Mouse (Mus musculus) cerebellum, postnatal 25 days (tissue): ENCODE measurements at regions not wholly inside any gene's neighbourhood (a gene's known extent, or its start where the extent isn't known, plus 50 kb on each side); places are given as distances from the start of the nearest gene placed in this dataset.
A peak's percentile ranks its signal among the peaks of the same experiment; 100 is the strongest.

Source experiments
- DNase-seq, 2 experiments: peaks; one replicate each; pipeline ENCODE4 v3.0.0; 2021; ENCODE audit warnings: mixed read lengths in 2 of 2

DNA sequence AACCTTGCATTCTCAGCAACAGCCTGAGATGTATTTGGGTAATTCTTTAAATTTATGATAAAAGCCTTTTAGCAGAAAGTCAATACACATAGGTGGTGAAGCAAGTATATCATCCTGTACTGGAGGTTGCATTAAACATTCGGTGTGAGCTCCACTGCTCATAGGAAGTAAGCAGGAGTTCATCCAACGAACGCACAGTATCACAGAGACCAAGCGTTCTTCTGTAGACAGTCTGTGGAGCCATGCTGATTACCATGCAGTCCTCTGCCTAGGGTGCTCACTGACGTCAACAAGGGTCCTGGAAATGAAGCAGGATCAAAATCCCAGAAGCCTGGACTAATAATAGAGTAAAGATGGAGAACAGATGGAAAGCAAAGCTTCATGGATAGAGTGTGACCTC lies 391.1 kb upstream of the Mef2c start:
- peak; percentile 9 to 11 for DNase-seq

DNA sequence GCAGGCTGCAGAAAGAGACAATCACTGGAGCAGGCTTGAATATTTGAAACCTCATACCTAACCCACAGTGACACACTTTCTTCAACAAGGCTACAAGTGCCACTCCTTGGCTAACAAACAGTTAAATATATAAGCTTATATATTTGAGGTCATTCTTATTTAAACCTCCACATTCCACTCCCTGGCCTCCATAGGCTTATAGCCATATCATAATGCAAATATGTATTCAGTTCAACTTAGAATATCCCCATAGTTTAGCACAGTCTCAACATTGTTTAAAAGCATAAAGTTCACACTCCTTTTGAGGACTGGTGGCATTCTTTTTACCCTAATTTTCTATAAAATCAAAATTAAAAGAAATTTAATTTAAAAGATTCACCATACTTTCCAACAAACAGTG lies 390.0 kb upstream of the Mef2c start:
- DNase-seq: no peak

- DNase-seq: no peak
These were observed 389.4 kb upstream of the Mef2c start for GRCm38 (mm10) chr13:83114401-83114800.

DNA sequence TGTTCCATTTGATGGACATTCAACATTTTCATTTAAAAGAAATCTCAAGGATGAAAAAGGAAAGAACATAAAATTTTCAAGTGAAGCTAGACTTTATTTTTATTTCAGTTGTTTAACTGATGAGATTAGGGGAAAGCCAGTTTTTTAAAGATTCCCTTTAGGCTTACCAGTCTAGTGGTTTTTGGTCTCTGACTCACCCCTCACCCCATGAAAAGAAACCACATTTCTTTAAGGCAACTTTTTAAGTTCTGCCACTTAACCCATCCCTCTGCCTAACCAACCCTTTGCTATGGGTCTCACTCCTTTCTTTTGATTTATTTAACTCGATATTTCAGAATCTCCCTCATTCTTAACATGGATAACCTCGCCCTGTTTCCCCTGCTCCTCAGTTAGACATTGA lies 388.1 kb upstream of the Mef2c start:
- DNase-seq: no peak

- no peak for DNase-seq
These were observed 383.5 kb upstream of the Mef2c start for GRCm38 (mm10) chr13:83120343-83120742.

DNA sequence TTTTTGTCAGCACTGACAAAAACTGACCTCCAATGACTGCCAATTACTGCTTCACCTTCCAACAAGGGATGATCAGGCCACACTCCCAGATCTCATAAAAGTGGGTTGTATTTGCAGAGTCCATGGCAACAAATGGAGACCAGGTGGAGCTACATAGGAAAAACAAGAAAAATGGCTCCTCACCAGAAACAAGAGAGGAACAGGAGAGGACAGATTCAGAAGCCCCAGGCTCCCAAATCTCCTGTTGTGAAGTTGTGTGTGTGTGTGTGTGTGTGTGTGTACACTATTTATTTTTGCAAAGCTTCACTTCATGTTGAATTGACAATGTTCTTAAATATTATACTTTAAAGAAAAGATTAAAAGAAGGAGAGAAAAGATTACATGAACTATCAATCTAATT lies 380.2 kb upstream of the Mef2c start:
- DNase-seq: no peak

GRCm38 (mm10) chr13:83124651-83125050 lies 379.2 kb upstream of the Mef2c start:
- no peak for DNase-seq

DNA sequence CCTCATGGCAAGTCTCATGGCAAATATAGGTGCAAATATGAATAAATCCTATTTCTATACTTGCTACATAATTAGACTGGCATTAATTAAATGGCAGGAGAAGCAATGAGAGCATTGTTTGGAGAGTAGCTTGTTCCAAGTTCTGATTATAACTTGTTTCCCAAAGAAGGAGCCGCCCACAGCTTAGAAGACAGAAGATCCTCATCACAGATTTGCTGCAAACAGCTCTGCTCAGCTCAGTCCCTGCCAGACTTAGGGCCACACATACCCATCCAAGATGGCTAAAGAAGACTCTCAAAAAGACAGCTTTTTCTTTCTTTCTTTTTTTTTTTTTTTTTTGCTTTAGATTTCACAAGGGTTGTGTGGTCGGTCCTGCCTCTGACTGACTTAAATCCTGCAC lies 377.4 kb upstream of the Mef2c start:
- DNase-seq: no peak

DNA sequence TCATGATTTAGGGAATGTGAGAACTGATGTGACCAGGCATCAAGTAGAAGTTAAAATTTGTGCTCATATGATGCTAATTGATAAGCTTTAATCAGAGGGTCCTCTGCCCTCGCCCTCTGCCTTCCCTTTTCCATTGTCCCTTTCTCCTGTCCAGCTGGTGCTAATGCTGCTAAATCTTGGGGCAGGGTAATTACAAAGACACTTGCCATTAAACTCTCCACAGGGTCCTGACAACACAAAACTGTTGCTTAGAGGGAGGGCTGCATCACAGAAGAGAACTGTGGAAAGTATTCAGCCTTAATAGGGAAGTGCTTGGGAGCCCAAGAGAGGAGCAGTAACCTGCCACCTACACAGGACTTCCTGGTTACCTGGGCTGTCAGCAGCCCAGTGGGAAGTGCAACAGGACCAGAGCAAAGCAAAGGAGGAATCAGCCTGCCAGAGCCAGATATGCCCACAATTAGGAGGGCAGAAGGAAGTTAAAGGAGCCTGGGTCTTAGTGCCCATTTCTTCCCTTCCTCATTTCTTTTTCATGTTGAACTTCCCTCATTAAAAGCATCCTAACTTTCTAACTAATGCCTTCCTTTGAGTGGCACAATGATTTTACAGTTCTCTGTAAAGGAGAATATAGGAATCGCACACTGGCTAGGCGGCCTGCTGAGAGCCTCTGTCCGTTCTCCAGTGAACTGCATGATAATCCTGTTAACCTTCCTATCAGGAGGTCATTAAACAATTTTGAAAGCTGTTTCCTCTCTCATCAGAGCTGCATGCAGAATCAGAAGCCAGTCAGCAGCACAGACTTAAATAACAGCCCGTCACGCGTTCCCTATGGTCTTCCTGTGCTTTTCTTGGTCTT lies 372.5 kb upstream of the Mef2c start:
- DNase-seq: no peak

- DNase-seq: no peak
These were observed 371.9 kb upstream of the Mef2c start for GRCm38 (mm10) chr13:83131982-83132354.

GRCm38 (mm10) chr13:83132671-83133638 lies 370.9 kb upstream of the Mef2c start:
- DNase-seq: no peak

- no peak for DNase-seq
These were observed 360.5 kb upstream of the Mef2c start for GRCm38 (mm10) chr13:83143316-83143715.

GRCm38 (mm10) chr13:83154626-83155124 lies 349.2 kb upstream of the Mef2c start:
- no peak for DNase-seq

DNA sequence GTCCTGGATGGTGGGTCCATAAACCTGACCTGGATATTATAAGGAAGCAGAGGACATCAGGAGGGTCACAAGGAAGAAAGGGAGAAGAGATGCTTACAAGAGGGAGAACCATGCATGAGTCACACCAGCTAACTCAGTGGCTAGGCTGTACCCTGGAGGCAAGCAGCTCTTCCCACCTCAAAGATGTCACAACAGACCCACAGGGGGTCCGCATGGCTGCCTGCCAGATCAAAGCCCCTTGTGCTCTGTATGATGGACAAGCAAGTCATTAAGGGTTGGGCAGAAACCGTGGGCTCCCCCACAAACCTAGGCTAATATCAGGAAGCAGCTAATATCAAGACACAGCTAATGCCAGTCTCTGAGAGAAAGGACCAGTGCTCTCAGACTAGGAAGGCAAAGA lies 343.9 kb upstream of the Mef2c start:
- peak in 1 of 2 experiments; percentile 14 for DNase-seq

GRCm38 (mm10) chr13:83162761-83163160 lies 341.1 kb upstream of the Mef2c start:
- DNase-seq: no peak

DNA sequence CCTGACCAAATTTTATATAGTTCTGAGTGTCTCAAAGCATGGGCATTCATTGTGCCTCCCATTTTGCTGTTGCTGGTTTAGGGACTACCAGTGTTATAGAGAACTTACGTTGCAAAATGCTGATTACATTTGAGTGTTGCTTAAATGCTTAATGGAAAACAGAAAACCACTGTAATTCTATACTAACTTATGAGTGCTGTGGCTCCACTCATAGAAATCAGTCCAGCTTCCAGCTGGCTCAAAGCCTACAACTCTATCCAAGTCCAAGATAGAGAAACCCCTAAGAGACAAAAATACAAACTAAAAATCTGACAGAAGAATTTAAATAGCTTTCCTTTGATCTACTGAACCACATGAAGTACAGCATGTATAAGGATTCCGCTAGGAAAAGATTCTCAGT lies 328.7 kb upstream of the Mef2c start:
- DNase-seq: no peak

DNA sequence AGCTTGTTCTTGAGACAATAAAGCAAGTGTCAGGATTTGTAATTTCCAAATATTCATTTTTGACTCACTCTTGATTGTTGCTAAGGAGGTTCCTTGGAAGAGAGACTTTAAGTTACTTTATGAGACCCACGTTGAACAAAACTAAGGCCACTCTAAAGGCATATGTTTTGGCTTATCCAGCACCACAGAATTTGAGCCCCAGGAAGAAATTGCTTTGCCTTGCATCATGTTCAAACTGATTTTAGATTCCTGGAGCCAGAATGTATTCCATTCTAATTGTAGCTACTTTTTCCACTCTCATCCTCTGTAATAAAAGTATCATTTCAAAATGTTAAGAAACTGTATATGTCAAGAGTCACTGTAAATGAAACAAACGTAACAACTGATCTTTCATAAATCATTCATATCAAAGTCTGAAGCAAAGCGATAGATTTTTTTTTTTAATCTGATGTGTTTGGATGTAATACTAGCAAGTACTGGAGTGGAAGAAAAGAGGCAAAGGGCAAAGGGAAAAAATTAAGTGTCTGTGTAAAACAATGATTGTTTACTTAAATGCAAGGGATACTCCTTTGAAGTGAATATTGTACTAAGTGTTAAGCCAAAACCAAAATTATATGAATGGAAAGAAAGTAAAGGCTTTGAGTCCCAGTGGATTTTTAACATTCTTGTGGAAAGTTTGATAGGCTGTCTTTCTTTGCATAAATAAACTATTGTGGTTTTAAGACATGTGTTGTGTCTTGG lies 301.7 kb upstream of the Mef2c start:
- no peak for DNase-seq

- DNase-seq: no peak
These were observed 297.2 kb upstream of the Mef2c start for GRCm38 (mm10) chr13:83206622-83207021.

DNA sequence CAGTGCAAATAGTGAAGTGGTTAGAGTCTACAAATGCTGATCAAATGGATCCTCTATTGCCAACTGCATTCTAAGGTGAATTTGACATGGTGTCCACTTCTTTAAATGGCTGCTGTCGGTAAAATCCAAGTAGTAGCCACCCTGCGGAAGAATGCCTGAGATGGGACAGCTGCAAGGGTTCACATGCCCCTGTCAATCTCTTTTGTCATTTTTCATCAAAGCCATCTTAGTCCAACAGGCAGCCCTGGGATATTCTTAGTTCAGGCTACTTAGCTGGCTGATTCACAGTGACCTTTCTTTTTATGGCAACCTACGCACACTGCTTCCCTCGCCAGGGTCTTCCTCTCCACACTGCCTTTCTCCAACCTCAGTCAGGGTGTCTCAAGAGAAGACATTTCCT lies 296.3 kb upstream of the Mef2c start:
- DNase-seq: no peak

DNA sequence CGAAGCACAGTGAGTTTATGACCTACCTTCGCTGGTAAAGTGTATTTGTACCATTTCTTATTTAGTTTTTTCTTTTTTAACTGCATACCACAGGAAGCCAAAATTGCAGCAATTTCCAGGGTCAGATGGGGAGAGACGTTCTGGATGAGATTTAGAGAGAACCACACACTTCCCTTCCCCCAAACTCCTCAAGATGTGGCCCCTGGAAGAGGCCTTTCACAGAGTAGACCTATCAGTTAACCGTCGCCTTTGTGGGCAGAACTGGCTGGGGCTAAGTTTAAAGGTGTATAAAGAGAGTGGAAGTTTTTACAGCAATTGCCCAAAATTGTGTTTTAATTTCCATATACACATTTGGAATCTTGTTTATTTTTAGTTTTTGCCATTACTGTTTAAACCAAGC lies 295.7 kb upstream of the Mef2c start:
- DNase-seq: no peak

DNA sequence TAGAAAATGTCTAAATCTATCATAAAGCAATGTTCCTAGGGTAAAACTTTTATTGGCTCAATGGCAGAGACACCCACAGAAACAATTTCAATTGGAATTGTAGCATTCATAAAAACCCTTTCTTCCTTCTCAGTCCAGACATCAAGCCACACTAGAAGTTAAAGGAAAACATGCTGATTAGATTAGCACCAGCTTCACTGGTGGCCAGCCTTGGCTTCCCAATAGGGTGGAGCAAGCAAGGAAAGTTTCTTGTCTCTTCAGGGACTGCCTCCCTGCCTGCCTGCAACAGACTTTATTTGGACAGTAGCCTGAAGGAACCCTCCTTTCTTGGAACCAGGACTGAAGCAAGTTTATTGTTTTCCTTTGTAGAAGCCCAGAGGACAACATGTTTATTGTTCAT lies 289.0 kb upstream of the Mef2c start:
- DNase-seq: no peak

- DNase-seq: no peak
These were observed 287.4 kb upstream of the Mef2c start for GRCm38 (mm10) chr13:83216454-83216853.

DNA sequence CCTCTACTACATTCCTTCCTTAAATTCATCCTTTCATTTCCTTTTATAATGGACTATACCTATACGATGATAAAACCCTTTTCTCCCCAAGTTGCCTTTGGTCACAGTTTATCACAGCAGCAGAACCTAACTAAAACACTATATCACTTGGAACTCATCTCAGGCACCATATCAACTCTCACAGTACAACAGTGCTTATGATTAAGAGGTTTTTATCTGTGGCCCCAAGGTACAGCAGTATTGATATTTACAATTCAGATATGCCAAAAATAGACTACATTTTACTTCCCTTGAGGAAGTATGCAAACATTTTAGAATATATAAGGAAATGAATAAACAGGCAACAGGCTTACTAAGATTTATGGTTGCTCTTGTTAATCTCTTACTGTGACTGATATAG lies 251.4 kb upstream of the Mef2c start:
- DNase-seq: no peak
